Mouse (Mus musculus) c-Kit-positive CD71-positive TER-119-negative erythroid progenitor cells, embryonic 14.5 days (primary cell): Measurements from ENCODE around the gene Mpp3.
A peak's percentile ranks its signal among the peaks of the same experiment; 100 is the strongest.

ENCODE experiments used
- DNase-seq: peaks from one replicate; pipeline ENCODE4 v3.0.0-alpha.2; 2013; ENCODE audit warnings: low read depth

The Mpp3 gene

DNA sequence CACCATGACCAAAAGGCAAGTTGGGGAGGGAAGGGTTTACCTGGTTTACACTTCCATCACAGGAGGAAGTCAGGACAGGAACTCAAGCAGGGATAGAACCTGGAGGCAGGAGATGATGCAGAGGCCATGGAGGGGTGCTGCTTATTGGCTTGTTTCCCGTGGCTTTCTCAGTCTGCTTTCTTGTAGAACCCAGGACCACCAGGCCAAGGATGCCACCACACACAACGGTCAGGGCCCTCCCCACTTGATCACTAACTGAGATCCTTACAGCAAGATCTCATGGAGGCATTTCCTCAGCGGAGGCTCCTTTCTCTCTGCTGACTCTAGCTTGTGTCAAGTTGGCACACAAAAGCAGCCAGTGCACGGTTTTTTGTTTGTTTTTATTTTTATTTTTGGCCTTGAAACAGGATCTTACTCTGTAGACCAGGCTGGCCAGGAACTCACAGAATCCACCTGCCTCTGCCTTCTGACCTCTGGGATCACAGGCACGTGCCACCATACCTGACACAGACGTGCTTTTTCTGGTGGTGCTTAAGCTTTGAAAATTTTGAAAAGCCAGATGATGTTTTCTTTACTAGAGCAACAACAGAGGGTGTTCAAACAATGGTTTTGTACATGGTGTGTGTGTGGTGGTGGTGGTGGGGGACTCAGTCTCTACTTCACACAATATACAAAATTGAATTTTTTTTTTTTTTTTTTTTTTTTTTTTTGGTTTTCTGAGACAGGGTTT is at the start of gene Mpp3:
Gene Mpp3 (minus strand): TSS at position 375 of the 730 bp plus-strand sequence.
- DNase-seq: no peak

GRCm38 (mm10) chr11:102073722-102074121 is 45.5 kb upstream of the Mpp3 start:
- DNase-seq: no peak

DNA sequence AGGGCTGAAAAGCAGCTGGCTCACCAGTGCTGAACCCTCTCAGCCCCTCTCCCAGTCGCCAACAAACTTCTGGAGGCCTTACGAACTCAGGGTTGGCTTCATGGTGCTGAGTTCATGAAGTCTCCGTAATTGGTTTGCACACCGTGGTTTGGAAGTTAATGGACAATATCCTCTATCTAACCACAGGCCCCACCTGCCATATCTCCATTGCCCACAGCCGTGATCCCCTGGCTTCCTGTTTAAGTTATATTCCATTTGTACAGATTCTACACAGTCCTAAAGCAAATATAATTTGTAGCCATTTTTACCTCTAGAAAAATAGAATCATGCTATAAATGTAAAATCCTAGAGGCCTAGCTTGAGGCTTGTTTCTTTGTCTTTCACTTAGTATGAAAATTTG is 44.5 kb upstream of the Mpp3 start:
- DNase-seq: no peak

DNA sequence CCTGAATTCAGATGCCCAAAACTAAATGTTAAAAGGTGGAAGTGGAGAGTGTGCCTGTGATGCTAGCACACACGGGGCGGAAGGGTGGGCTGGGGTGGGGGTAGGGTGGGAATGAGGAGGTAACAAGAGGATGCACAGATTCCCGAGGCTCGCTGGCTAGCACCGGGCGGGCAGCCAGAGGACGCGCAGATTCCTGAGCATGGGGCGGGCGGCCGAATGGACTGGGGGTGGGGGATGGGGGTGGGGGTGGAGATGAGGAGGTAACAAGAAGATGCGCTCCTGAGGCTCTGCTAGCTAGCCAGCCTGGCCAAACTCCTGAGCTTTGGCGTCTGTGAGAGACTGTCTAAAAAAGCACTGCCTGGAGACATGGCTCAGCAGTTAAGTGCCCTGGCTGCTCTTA is 42.2 kb upstream of the Mpp3 start:
- no peak for DNase-seq

DNA sequence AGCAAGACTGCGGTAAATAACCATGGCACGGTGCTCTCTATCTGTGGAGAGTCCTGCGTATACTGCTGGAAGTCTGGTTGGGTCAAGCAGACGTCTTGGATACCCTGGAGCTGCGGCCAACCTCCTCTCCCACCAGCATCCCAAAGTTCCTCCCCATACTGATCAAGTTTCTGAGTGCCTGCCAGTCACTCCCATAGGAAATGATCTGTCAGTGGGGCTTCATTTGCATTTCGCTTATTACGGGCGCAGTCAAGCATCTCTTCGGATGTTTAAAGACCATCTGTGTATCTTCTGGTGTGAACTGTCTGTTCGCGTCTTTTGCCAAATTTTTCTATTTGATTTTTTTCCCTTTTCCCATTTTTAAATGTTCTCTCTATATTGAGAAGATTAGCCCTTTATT is 41.4 kb upstream of the Mpp3 start:
- no peak for DNase-seq

- DNase-seq: no peak
Observed at GRCm38 (mm10) chr11:102068969-102069368, 40.7 kb upstream of the Mpp3 start.

- no peak for DNase-seq
Observed at GRCm38 (mm10) chr11:102063076-102063475, 34.8 kb upstream of the Mpp3 start.

DNA sequence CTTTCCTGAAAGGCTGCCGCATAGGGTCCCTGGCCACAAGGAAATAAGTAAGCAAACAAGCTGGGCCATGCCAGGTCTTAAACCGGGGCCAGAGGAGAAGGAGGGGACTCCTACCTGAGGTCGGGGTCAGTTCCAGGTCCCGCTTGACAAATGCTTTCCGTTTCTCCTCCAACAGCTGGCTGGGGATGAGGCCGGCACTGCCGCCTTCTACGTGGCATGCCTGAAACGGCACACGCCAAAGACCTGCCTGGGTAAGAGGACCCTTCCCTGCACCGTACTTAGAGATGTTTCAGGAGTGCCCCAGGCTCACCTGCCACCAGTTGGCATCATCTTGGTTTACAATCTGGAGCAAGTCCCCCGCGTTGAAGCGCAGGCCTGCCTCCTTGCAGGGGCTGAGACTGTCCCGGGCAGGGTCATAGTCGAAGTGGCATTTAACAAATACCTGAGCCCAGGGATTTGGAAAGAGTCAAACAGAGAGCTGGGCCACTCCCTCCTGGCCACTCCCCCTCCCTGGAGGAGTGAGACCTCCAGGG is 33.7 kb upstream of the Mpp3 start:
- DNase-seq: no peak

DNA sequence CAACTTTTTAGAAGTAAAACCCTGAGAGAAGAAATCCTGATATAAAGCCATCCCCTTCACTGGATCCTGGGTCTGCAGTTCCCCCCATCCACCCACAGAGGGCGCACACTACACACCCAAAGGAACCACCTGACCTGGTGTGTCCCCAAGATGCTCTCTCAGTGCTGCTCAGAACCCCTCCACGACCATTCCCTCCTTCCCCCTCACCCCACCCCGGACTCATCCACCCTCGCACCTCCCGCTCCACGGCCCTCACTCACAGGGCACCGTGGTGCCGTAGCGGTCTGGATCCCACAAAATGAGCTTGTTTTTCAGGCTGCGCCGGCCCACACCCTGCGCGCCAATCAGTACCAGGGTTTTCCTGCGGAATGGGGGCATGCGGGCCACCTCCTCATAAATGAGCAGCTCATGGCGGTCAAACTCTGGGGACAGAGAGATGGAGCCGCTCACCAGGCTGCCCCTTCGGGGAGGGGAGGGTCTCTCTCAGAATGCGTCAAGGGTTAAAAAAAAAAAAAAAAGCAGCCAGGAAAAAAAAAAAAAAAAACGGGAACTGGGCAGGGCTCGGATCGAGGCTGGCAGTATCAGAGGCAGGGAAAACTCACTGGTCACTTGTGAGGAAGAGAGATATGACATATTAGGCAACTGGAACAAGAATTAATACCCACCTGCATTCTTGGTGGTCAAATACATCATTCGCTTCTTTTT is 33.1 kb upstream of the Mpp3 start:
- DNase-seq: peak; percentile 73

- DNase-seq: peak; percentile 51
Observed at GRCm38 (mm10) chr11:102053847-102054246, 25.6 kb upstream of the Mpp3 start.

GRCm38 (mm10) chr11:102053183-102053582 is 24.9 kb upstream of the Mpp3 start:
- no peak for DNase-seq

DNA sequence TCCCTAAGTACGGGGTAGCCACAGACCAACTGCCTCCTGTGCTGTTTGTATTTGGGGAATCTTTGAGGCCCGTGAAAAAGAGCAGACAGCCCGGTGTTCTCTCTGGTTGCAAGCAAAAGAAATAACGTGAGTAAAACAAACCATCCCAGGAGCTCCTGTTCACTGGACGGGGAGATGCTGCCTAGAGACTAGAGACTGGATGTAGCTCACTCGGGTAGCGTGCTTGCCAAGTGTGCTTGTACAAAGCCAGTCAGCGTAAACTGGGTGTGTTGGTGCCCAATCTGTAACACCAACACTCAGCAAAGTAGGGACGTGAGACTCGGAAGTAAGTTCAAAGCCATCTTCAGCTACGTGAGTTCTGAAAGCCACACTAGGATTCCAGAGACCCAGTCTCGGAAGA is 24.4 kb upstream of the Mpp3 start:
- no peak for DNase-seq

DNA sequence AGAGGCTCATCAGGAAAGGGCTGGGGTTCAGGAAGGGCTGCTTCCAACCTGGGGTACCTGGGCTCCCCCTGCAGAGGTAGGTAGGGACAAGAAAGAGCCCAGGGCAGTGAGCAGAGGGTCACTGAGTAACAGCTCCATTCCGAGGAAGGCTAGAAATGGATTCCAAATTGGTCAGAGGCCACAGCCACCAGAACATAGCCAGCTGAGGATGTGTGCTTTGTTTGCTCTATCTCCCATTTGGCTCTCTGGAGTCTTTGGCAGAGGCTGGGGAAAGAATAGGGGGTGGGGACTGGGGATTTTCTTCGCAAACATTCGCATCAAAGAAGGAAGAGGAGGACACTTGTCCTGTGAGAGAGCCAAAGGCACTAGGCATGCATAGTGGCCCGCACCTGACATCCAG is 23.7 kb upstream of the Mpp3 start:
- no peak for DNase-seq

DNA sequence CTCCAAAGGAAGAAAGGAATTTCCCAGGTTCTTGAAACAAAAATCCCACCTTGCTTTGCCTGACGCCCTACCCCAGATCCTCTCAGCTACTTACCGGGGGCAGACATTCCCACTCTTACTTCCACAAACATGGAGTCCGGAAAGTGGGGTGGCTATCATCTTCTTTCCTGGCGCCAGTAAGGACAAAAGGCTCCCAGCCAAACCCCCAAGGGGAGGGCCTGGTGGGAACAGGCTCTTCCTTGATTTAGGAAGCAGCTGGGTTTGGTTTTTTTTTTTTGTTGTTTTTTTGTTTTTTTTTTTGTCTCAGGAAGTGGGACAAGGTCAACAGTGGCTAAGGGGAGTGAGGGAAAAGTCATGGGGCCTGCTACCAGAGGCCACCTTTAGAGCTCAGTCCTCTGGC is 23.3 kb upstream of the Mpp3 start:
- no peak for DNase-seq

DNA sequence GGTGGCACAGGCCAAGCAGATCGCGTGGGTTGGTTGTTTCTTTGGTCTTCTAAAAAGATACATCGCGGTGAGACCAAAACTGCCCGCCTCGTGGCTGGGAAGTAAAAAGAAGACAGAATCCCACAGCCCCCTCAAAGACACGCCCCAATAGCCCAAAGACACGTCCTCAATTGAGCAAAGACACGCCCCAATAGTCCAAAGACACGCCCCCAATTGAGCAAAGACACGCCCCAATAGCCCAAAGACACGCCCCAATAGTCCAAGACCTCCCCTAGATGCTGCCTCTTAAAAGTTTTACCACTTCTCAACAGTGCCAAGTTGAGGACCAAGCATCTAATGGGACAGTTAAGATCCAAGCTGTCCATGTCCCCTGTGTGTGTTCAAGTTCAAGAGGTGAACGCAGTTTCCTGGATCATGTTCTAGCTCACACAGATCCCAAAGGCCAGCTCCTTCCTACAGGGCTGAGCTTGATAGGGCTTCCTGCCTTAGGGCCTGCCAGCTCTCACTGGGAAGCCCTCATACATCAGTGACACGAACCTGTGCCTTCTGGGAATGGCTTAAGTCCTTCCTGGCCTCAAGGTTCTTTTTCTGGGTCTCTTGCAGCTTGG is 21.7 kb upstream of the Mpp3 start:
- DNase-seq: no peak

DNA sequence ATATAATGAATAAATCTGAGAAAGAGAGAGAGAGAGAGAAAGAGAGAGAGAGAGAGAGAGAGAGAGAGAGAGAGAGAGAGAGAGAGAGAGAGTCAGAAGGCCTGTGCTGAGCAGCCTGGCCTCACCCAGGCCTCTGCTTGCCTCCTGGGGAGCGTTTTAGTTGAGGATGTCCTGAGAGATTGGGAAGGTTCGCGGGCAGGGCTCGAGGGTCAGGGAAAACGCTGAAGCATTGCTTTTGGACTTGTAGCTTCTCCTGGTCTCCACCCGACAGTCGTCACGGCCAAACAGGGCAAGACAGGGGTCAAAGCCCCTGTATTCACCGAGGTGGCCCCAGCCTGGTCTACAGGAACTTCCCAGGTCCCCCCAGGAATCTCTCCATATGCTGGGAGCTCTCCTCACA is 18.3 kb upstream of the Mpp3 start:
- DNase-seq: no peak

DNA sequence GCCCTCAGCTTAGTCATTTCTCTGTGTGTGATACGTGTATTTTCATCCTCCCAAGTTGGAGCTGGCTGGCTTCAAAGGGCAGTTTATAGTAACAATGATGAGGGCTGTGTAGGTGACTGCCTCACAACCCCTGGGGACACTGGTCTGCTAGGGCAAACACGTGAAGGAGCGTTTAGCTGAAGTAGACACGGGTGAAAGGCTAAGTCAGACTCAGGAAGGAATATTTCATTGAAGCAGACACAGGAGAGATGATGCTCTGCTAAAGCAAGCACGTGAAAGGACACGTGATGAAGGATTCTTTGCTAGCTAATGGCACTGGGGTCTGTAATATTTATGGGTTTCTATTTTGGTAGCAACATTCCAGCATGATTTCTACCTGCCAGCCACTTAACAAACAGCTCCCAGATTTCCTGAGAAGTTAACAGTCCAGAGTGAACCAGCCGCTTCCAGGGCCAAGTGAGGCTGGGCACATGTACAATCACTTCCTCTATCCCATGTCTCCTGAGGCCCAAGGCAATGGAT is 16.5 kb upstream of the Mpp3 start:
- no peak for DNase-seq

GRCm38 (mm10) chr11:102043381-102043780 is 15.1 kb upstream of the Mpp3 start:
- no peak for DNase-seq

- DNase-seq: no peak
Observed at GRCm38 (mm10) chr11:102042971-102043370, 14.7 kb upstream of the Mpp3 start.

- DNase-seq: no peak
Observed at GRCm38 (mm10) chr11:102041350-102041949, 13.2 kb upstream of the Mpp3 start, which contains the start of gene Cd300lg. Cd300lg (plus strand) TSS chr11:102041509.

- DNase-seq: no peak
Observed at GRCm38 (mm10) chr11:102040646-102041045, 12.4 kb upstream of the Mpp3 start.

DNA sequence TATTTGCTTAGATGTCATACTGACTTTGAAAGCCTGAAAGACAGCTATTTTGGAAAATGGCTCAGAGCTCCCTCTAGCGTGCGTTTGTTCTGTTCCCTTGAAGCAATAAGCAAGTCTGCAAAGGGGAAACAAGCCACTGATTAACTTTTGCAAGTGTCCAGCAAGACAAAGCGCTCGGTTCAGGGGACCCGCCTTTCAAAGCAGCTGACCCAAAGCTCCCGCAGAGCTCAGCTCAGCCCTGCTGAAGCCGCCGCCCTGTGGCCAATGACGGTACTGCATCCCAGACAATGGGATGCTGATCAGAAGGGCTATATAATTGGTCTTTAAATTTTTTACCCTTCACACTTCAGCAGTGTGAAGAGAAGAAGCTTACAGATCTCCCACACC is 11.9 kb upstream of the Mpp3 start:
- DNase-seq: peak; percentile 53
